Mouse (Mus musculus) CD4-positive helper T cell, adult 2 months (primary cell): ENCODE measurements around the gene Ccl9.

Source experiments
- DNase-seq: peaks from one replicate; pipeline ENCODE4 v3.0.0-alpha.2; 2012; ENCODE audit warnings: low read depth, missing footprints, low spot score

The Ccl9 gene

GRCm38 (mm10) chr11:83536831-83537230, 41.6 kb downstream of the Ccl9 start:
- DNase-seq = peak; percentile 56

GRCm38 (mm10) chr11:83534609-83535423, 43.6 kb downstream of the Ccl9 start:
- peak; percentile 74 for DNase-seq

- DNase-seq = peak; percentile 41
Observed at GRCm38 (mm10) chr11:83534143-83534542, 44.3 kb downstream of the Ccl9 start.

GRCm38 (mm10) chr11:83533192-83533591, 45.2 kb downstream of the Ccl9 start:
- no peak for DNase-seq

- peak; percentile 39 for DNase-seq
Observed at GRCm38 (mm10) chr11:83530360-83530759, 48.1 kb downstream of the Ccl9 start, which contains the start of gene Ccl5. Gene Ccl5 (minus strand): TSS chr11:83530518.

DNA sequence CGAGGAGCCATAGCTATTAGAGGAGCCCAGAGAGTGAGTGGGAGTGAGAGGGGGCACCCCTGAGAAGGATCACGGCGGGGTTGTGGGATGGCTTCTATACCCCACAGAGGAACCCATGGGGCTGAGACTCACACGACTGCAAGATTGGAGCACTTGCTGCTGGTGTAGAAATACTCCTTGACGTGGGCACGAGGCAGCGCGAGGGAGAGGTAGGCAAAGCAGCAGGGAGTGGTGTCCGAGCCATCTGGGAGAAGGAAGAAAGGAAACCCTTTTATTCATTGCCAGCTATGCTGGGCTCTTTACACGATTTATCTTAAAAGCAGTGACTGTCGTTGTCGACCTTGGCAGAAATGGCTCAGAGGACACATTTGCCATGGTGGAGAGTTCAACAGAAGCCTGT, 49.4 kb downstream of the Ccl9 start:
- DNase-seq = no peak
